ENCODE assay signal across 26 mouse cellular contexts in the genomic region with DNA sequence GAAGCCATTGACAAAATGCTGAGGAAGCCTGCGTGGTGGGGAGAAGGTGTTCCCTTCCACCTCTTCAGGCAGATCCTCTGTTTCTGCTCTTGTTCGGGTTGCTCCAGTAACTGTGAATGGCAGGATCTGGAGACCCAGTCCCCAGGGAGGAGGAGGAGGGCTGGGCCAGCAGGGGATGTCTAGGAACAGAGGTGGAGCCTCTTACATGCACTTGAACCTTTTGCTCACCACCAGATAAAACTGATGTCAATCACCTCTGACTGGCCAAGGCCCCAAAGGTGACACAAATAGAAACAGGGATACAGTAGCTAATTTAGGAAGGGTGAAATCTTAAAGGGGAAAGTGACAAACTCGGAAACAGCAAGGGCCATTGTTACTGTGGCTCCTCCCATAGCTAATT. TPM values are rescaled to one million over a fixed set of nuclear protein-coding genes. Genes with fewer than 3 reads are reported as not detected.
DNase-seq lines count a peak whose midpoint lies in the region; ATAC-seq lines count a peak whose summit lies in the region.
"Had no signal": no experiment of that assay in that cellular context is flagged by ENCODE, and none has a peak within 500 bp of the region (broad histone marks: within the 10 kb centered on the region; RNA-seq: fewer than 3 reads in every experiment).

No protein-coding gene starts in this region.

- H3K4me2 ChIP-seq in forebrain, embryonic 11.5 days (ENCODE audit: low read depth, low read length, severe bottlenecking), result no peak overlapping the region
- no peak overlapping the region for H3K4me2 ChIP-seq in forebrain, embryonic 15.5 days (replicated peaks)
- H3K4me2 ChIP-seq in heart, embryonic 11.5 days, result no peak overlapping the region
- no peak overlapping the region for H3K4me2 ChIP-seq in neural tube, embryonic 15.5 days
- peak overlapping the region; percentile 8; the same call in 1 of the 2 replicates for H3K4me2 ChIP-seq in heart, embryonic 14.5 days (ENCODE audit: low read length)
- H3K4me2 ChIP-seq: embryonic facial prominence, embryonic 12.5 days; embryonic facial prominence, embryonic 15.5 days; forebrain, embryonic 12.5 days; heart, embryonic 15.5 days; hindbrain, embryonic 14.5 days had no signal

- no peak overlapping the region for H3K27ac ChIP-seq in forebrain, embryonic 11.5 days (ENCODE audit: low read depth, low read length)
- no peak overlapping the region for H3K27ac ChIP-seq in forebrain, embryonic 15.5 days (replicated peaks)
- no peak overlapping the region for H3K27ac ChIP-seq in heart, embryonic 11.5 days (ENCODE audit: low read depth, low read length)
- H3K27ac ChIP-seq in neural tube, embryonic 15.5 days (replicated peaks), result no peak overlapping the region
- H3K27ac ChIP-seq in heart, embryonic 14.5 days (replicated peaks in 1 of 2; ENCODE audit: control insufficient read depth in 1 of 2, insufficient read depth in 1 of 2, low read depth in 2 of 2, low read length in 2 of 2), result no peak overlapping the region
- H3K27ac ChIP-seq: embryonic facial prominence, embryonic 12.5 days; embryonic facial prominence, embryonic 15.5 days; forebrain, embryonic 12.5 days; heart, embryonic 15.5 days; hindbrain, embryonic 14.5 days; hindbrain, postnatal 0 days had no signal

- WGBS in forebrain, embryonic 11.5 days, result 0% methylated on average over 3 of the region's 3 CpGs
- WGBS in forebrain, embryonic 15.5 days, result 0% methylated on average over 3 of the region's 3 CpGs
- 3% methylated on average over 3 of the region's 3 CpGs for WGBS in heart, embryonic 11.5 days (ENCODE audit: insufficient replicate concordance)
- 0% methylated on average over 3 of the region's 3 CpGs for WGBS in neural tube, embryonic 15.5 days
- 5% methylated on average over 3 of the region's 3 CpGs for WGBS in heart, embryonic 14.5 days

- DNase-seq in forebrain, embryonic 11.5 days (ENCODE audit: low spot score), result peak; percentile 49
- DNase-seq in heart, adult 9 months (ENCODE audit: low spot score in 2 of 2), result peak; percentile 7 to 13
- DNase-seq in neural tube, embryonic 10.5 days (ENCODE audit: extremely low spot score, low spot score), result peak; percentile 17
- no peak for DNase-seq in kidney, postnatal 14 days
- DNase-seq: adrenal gland, adult 8-10 months; adrenal gland, postnatal 36 days; cerebellum, adult 18-20 months; cerebellum, adult 9-10 months; cerebellum, postnatal 14 days; gastrocnemius, postnatal 10 days; gastrocnemius, postnatal 36 days; kidney, adult 2 months had no signal

- H3K36me3 ChIP-seq in forebrain, embryonic 11.5 days (ENCODE audit: control insufficient read depth, insufficient read depth, low read length), result no peaks in the 10 kb centered on the region
- no peaks in the 10 kb centered on the region for H3K36me3 ChIP-seq in forebrain, embryonic 15.5 days
- H3K36me3 ChIP-seq in heart, embryonic 11.5 days (ENCODE audit: control insufficient read depth, insufficient read depth, low read length), result no peaks in the 10 kb centered on the region
- H3K36me3 ChIP-seq in neural tube, embryonic 15.5 days, result no peaks in the 10 kb centered on the region
- no peaks in the 10 kb centered on the region for H3K36me3 ChIP-seq in heart, embryonic 14.5 days (ENCODE audit: control insufficient read depth, insufficient read depth, low read length)
- H3K36me3 ChIP-seq: embryonic facial prominence, embryonic 12.5 days; embryonic facial prominence, embryonic 15.5 days; forebrain, embryonic 12.5 days; heart, embryonic 15.5 days had no signal

- no peak overlapping the region for H3K4me3 ChIP-seq in forebrain, embryonic 11.5 days (ENCODE audit: low read depth, low read length)
- no peak overlapping the region for H3K4me3 ChIP-seq in forebrain, embryonic 15.5 days
- H3K4me3 ChIP-seq in heart, embryonic 11.5 days (ENCODE audit: low read depth, low read length), result no peak overlapping the region
- H3K4me3 ChIP-seq in neural tube, embryonic 15.5 days (replicated peaks), result no peak overlapping the region
- H3K4me3 ChIP-seq in heart, embryonic 14.5 days (ENCODE audit: control insufficient read depth in 1 of 2, insufficient read depth in 1 of 2, low read depth in 1 of 2, low read length in 2 of 2), result no peak overlapping the region
- H3K4me3 ChIP-seq: embryonic facial prominence, embryonic 12.5 days; embryonic facial prominence, embryonic 15.5 days; forebrain, embryonic 12.5 days; heart, embryonic 15.5 days had no signal

- ATAC-seq in forebrain, embryonic 11.5 days (replicated peaks; ENCODE audit: low FRiP score), result no peak
- ATAC-seq in forebrain, embryonic 15.5 days (replicated peaks), result no peak
- ATAC-seq in heart, embryonic 11.5 days (replicated peaks; ENCODE audit: insufficient number of reproducible peaks, low FRiP score, low TSS enrichment), result no peak
- ATAC-seq in neural tube, embryonic 15.5 days (ENCODE audit: low FRiP score), result no peak
- ATAC-seq in heart, embryonic 14.5 days (ENCODE audit: insufficient number of reproducible peaks, insufficient read depth, low FRiP score, low read depth), result no peak
- ATAC-seq: activated CD4-positive, CD25-positive, alpha-beta regulatory T cell, adult 4 months; forebrain, embryonic 16.5 days; hindbrain, postnatal 0 days; inflammation-experienced regulatory T-cells, adult 6 months; intestine, embryonic 16.5 days had no signal

- 0 out of 2 replicates have a peak, but pooled peaks cover 3% of the 10 kb centered on the region for H3K4me1 ChIP-seq in forebrain, embryonic 11.5 days (replicated peaks; ENCODE audit: control insufficient read depth, insufficient read depth, low read length)
- H3K4me1 ChIP-seq in forebrain, embryonic 15.5 days, result peaks cover 12% of the 10 kb centered on the region
- H3K4me1 ChIP-seq in heart, embryonic 11.5 days (ENCODE audit: control insufficient read depth, insufficient read depth, low read length), result peaks cover 8% of the 10 kb centered on the region
- peaks cover 13% of the 10 kb centered on the region for H3K4me1 ChIP-seq in neural tube, embryonic 15.5 days
- peaks cover 3 to 15% of the 10 kb centered on the region in 2 experiments; a peak in 2 of 4 replicates for H3K4me1 ChIP-seq in heart, embryonic 14.5 days (ENCODE audit: control insufficient read depth in 2 of 2, insufficient read depth in 2 of 2, low read length in 2 of 2)
- H3K4me1 ChIP-seq: embryonic facial prominence, embryonic 12.5 days had no signal

- H3K27me3 ChIP-seq in forebrain, embryonic 11.5 days (ENCODE audit: control insufficient read depth, insufficient read depth, low read length), result peaks cover 60% of the 10 kb centered on the region
- H3K27me3 ChIP-seq in forebrain, embryonic 15.5 days, result peaks cover 66% of the 10 kb centered on the region
- peaks cover 59% of the 10 kb centered on the region for H3K27me3 ChIP-seq in heart, embryonic 11.5 days (ENCODE audit: control insufficient read depth, insufficient read depth, low read length)
- H3K27me3 ChIP-seq in neural tube, embryonic 15.5 days (replicated peaks), result peaks cover 69% of the 10 kb centered on the region
- H3K27me3 ChIP-seq in heart, embryonic 14.5 days (ENCODE audit: control insufficient read depth, insufficient read depth, low read length), result peaks cover 68% of the 10 kb centered on the region

- H3K9me3 ChIP-seq in forebrain, embryonic 11.5 days (ENCODE audit: control insufficient read depth, low read length), result no peaks in the 10 kb centered on the region
- no peaks in the 10 kb centered on the region for H3K9me3 ChIP-seq in forebrain, embryonic 15.5 days
- H3K9me3 ChIP-seq in heart, embryonic 11.5 days (replicated peaks; ENCODE audit: control insufficient read depth, low read length), result no peaks in the 10 kb centered on the region
- no peaks in the 10 kb centered on the region for H3K9me3 ChIP-seq in neural tube, embryonic 15.5 days (replicated peaks)
- no peaks in the 10 kb centered on the region for H3K9me3 ChIP-seq in heart, embryonic 14.5 days (ENCODE audit: control insufficient read depth, low read length)
- H3K9me3 ChIP-seq: embryonic facial prominence, embryonic 12.5 days; embryonic facial prominence, embryonic 15.5 days; forebrain, embryonic 12.5 days; heart, embryonic 15.5 days had no signal

- no peak overlapping the region for H3K9ac ChIP-seq in forebrain, embryonic 11.5 days (ENCODE audit: low read length)
- no peak overlapping the region for H3K9ac ChIP-seq in forebrain, embryonic 15.5 days (replicated peaks)
- H3K9ac ChIP-seq in heart, embryonic 11.5 days (ENCODE audit: low read depth, low read length), result no peak overlapping the region
- no peak overlapping the region for H3K9ac ChIP-seq in neural tube, embryonic 15.5 days (replicated peaks)
- no peak overlapping the region for H3K9ac ChIP-seq in heart, embryonic 14.5 days (ENCODE audit: low read length)
- H3K9ac ChIP-seq: embryonic facial prominence, embryonic 12.5 days; embryonic facial prominence, embryonic 15.5 days; forebrain, embryonic 12.5 days; heart, embryonic 15.5 days; hindbrain, embryonic 14.5 days had no signal

RNA-seq across cellular contexts. Expression of a gene that starts 5.4 kb away (rescaled TPM):
- polyA plus RNA-seq in forebrain, embryonic 11.5 days (2014; fragmentation: Nextera tagmentation; extraction: Ambion mirVana), result 0.08 TPM in 1 of 2 replicates, not detected in the other
- not detected in 2 replicates for polyA plus RNA-seq in forebrain, embryonic 15.5 days (2015; fragmentation: Nextera tagmentation; extraction: Ambion mirVana)
- polyA plus RNA-seq in heart, embryonic 11.5 days (2014; fragmentation: Nextera tagmentation; extraction: Ambion mirVana), result 0.07 TPM in 2 replicates
- not detected in 2 replicates for polyA plus RNA-seq in neural tube, embryonic 15.5 days (2015; fragmentation: Nextera tagmentation; extraction: Ambion mirVana)
- polyA plus RNA-seq in heart, embryonic 14.5 days (2014; fragmentation: Nextera tagmentation; extraction: Ambion mirVana), result not detected in 2 replicates
- polyA plus RNA-seq: activated CD4-positive, CD25-positive, alpha-beta regulatory T cell, adult 4 months; forebrain, embryonic 12.5 days; forebrain, embryonic 16.5 days; heart, embryonic 15.5 days; hindbrain, embryonic 14.5 days; hindbrain, postnatal 0 days; inflammation-experienced regulatory T-cells, adult 6 months; intestine, embryonic 16.5 days; kidney, adult 2 months had no signal

RNA-seq across cellular contexts. Expression of a gene that starts 51.2 kb away (rescaled TPM):
- 10.9 and 11.6 TPM in 2 replicates for polyA plus RNA-seq in forebrain, embryonic 11.5 days (2014; fragmentation: Nextera tagmentation; extraction: Ambion mirVana)
- polyA plus RNA-seq in forebrain, embryonic 15.5 days (2015; fragmentation: Nextera tagmentation; extraction: Ambion mirVana), result 11.5 and 12.7 TPM in 2 replicates
- 8.4 and 11.5 TPM in 2 replicates for polyA plus RNA-seq in heart, embryonic 11.5 days (2014; fragmentation: Nextera tagmentation; extraction: Ambion mirVana)
- 8.4 and 10.7 TPM in 2 replicates for polyA plus RNA-seq in neural tube, embryonic 15.5 days (2015; fragmentation: Nextera tagmentation; extraction: Ambion mirVana)
- polyA plus RNA-seq in heart, embryonic 14.5 days (2014; fragmentation: Nextera tagmentation; extraction: Ambion mirVana), result 8.0 and 9.1 TPM in 2 replicates
